Mouse (Mus musculus): Measurements from ENCODE around the gene Elf1.
"Not testable (repeated sequence)": the region's sequence is repeated elsewhere in the genome, so short reads cannot be mapped to it uniquely, and the experiment has no call there.

Elf1 gene

DNA sequence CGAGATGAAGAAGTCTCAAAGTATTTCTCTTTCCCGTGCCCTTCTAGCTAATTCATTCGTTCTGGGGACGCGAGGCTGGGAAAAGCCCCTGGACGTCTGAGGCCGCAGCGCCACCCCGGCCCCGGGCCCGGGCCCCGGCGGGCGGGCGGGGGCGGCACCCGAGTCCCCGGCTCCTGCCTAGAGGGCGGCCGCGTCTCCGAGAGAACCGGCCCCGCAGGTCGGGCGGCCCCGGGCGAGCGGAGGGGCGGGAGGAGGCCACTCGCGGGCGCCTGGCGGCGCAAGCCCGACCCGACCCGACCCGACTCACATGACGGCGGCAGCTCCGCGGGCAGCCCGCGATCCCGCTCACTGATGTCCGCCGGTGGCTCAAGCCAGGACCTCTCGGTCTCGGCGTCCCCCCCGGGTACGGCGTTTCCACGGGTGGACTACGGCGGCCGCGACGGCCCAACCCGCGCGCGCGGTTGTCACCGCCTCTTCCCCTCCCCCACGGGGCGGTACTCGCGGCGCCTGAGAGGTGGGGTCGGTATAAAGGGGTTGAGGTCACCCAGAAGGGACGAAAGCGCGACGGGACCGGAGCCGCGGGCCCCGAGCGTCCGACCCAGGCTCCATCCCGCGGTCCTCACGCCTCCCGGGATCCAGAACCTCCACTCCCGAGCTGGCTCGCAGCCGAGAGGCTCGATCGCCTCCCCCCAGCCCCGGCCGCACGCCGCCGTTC lies at the start of gene Elf1:
Gene Elf1 (plus strand): TSS at position 571 of the 715 bp plus-strand sequence.
- peak; percentile 97 for DNase-seq

DNA sequence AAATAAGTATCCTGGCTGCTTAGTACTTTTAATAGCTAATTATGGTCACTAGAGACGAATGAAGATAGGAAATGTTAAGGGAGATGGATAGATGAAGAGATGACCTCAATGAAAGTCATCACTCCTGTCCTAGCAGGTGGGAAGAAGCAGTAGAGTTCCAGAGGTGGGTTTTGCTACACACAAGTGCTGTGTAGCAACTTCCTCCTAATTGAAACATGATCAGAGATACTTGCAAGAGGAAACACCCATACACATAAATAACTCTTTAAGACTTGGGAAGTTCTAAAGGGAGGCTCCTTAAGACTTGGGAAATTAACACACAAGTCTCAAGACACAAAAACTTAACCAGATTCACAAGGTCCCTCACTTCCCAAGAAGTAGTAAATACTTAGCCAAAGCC lies 46.9 kb upstream of the Elf1 start:
- no peak for DNase-seq

DNA sequence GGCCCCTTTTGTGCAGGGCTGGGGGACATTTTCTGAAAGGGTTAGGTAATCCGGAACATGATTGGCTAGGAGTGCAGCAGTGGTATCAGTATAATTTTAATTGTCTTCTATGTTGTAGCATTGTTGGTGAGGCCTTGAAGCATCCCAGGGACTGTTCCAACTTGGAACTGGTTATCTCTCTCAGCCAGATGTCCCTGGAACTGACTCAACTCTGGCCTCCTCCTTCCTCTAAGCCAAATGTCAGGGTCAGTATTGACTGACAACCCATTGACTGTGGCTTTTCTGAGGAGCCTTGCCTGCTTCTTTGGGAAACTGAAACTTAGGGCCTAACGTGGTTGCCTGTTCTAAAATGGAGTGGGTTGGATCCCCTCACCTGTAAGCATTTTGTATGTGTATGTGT lies 40.3 kb upstream of the Elf1 start:
- DNase-seq: no peak

DNA sequence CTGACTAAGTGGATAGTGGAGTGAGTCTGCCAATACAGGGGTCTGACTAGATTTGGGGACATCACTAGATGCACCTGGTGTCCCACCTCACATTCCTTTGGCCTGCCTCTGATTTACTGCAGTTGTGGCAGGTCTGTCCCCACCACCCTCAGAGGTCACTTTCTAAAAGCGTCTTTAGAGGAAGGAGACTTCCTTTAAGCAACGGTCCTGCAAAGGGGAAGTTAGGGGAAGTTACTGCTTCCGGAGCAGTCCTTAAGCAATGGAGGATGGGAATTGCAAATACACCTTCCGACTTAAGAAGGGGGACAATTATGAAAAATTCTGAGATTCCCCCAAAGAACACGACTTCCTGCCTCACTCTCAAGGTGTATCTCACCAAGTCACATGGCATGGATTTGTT lies 39.6 kb upstream of the Elf1 start:
- no peak for DNase-seq

DNA sequence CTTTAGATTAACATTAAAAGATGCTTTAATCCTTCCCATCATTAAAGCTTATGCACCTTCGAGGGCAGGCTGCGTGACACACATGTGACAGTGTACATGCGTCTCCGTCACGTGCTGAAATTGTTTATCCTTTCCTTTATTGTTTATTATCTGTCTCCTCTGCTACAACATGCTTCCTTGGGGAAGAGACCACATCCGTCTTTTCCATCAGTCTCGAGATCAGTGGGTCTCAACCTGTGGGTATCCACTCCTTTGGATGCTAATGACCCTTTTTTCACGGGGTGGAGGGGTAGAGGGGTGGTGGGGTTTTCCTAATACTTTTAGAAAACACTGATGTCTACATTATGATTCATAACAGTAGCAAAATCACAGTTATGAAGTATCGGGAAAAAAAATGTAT lies 36.4 kb upstream of the Elf1 start:
- DNase-seq: no peak

DNA sequence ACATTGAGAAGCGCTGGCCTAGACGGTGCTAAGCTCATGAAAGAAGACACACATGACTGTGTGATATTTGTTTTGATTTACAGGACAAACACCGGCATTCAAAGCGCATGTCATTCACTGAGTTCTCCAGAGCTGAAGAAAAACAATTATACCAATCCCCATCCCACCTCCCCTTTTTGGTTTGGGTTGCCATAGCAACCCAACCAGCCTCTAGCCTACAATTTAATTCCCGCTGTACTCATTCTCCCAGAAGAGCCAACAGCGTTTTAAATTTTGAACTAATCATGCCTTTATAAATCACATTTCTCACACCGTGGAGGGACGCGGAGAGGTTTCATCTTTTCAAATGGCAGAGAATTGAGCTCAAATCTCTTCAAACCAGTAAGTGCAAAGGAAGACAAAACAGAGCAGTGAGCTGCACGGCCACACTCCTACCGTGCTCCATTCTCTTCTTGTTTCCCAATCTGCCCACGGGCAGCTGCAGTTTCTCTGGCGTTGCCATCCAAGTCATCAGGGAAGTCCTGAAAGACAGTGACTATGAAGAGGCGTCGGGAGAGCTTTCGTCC lies 35.9 kb upstream of the Elf1 start:
- no peak for DNase-seq

DNA sequence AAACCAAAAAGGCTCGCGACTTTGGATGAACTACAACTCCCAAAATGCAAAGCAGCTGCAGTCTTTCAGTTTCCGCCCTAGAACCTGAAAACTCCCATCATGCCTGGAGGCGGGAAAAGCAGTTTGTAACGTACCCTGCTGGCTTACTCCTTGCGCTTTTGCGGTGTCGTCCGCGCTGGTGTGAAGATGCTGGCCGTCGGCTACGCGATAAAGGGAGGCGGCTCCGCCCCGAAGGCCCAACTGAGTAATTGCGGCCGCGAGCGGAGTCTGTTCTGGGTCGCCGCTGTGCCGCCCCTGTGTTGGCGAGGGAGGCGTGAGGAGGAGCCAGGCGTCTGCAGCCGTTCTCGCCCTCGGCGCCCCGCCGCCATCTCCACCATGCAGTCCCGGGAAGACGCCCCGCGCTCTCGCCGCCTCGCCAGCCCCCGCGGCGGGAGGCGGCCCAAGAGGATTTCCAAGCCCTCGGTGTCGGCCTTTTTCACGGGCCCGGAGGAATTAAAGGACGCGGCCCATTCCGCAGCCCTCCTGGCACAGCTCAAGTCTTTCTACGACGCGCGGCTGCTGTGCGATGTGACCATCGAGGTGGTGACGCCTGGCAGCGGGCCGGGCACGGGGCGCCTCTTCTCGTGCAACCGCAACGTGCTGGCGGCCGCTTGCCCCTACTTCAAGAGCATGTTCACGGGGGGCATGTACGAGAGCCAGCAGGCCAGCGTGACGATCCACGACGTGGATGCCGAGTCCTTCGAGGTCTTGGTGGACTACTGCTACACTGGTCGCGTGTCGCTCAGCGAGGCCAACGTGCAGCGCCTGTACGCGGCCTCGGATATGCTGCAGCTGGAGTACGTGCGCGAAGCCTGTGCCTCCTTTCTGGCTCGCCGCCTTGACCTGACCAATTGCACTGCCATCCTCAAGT lies 29.1 kb upstream of the Elf1 start, which contains the start of gene Kbtbd6:
Gene Kbtbd6 (plus strand): TSS at position 155 of the 910 bp plus-strand sequence.
- peak; percentile 77 for DNase-seq

DNA sequence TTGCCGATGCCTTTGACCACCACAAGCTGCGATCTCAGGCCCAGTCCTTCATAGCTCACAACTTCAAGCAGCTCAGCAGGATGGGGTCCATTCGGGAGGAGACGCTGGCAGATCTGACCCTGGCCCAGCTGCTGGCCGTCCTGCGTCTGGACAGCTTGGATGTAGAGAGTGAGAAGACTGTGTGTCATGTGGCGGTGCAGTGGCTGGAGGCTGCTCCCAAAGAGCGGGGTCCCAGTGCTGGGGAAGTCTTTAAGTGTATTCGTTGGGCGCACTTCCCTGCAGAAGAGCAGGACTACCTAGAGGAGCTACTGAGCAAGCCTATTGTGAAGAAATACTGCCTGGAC lies 28.4 kb upstream of the Elf1 start:
- DNase-seq: not testable (repeated sequence)

DNA sequence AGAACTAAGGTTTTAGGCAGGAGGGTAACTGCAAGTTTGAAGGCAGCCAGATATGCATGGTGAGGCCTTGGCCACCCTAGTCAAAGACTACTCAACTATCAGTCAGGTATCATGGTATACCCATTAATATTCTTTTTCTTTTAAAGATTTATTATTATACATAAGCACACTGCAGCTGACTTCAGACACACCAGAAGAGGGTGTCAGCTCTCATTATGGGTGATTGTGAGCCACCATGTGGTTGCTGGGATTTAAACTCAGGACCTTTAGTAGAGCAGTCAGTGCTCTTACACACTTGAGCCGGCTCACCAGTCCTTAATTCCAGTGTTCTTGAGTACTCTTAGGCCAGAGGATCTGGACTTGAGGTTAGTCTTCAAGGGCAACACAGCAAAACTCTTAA lies 20.6 kb upstream of the Elf1 start:
- no peak for DNase-seq

DNA sequence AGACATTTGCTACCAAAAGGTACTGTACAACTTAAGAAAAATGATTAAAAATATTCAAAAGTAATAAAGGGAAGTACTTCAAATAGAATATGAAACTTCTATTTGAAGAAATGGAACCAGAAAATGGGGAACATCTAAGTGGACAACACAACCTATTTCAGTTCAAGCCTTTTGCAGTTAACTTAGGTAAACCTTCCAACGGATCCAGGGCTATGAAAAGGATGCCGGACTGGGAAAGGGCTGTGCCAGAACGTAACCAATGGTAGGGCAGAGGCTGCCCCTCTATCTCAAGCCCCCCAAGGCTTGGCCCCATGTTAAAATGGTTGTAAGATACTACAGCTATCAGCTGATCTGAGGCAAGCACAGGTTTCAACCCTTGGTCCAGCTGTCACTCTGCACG lies 20.0 kb upstream of the Elf1 start:
- no peak for DNase-seq

DNA sequence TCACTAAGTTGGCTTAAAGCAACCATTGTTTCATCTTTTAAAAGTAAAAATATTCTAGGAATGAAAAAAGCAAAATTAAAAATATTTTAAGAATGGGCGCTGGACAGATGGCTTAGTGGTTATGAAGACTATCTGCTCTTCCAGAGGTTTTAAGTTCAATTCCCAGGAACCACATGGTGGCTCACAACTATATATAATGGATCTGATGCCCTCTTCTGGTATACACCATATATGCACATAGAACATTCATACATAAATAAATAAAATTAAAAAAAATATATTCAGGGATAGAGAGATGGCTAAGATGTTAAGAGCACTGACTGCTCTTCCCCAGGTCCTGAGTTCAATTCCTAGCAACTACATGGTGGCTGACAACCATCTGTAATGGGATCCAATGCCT lies 15.4 kb upstream of the Elf1 start:
- no peak for DNase-seq

DNA sequence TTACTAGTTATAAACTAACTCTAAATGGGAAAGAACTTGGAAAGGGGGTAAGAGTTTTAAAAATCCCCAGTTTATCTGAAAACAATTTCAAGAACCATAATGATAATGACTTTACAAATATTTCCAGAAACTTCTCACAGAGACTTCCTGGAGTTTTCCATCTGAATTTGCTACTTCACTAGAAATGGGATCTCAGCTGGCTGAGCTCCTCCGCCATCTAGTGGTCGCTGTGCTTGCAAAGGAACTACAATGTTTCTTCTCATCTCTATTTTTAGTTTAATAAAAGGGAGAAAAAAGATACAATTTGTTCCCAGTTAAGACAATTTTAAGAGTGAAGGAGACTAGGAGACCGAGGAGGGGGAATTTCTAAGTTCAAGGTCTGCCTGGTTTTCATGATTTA lies 13.4 kb upstream of the Elf1 start:
- peak; percentile 42 for DNase-seq

DNA sequence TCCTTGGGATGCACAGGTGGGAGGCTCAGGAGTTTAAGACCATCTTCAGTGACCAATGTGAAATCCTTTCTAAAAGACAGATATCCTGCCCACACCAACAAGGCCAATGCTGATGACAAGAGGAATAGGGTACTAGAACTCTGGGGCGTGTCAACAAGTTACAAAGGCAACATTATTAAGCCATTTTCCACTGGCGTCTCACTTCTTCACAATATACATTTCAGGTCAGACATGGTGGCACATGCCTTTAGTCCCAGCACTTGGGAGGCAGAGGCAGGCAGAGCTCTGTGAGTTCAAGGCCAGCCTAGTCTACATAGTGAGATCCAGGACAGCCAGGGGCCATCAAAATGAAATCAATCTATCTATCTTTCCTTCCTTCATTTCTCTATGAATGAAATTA lies 7.6 kb upstream of the Elf1 start:
- DNase-seq: no peak

DNA sequence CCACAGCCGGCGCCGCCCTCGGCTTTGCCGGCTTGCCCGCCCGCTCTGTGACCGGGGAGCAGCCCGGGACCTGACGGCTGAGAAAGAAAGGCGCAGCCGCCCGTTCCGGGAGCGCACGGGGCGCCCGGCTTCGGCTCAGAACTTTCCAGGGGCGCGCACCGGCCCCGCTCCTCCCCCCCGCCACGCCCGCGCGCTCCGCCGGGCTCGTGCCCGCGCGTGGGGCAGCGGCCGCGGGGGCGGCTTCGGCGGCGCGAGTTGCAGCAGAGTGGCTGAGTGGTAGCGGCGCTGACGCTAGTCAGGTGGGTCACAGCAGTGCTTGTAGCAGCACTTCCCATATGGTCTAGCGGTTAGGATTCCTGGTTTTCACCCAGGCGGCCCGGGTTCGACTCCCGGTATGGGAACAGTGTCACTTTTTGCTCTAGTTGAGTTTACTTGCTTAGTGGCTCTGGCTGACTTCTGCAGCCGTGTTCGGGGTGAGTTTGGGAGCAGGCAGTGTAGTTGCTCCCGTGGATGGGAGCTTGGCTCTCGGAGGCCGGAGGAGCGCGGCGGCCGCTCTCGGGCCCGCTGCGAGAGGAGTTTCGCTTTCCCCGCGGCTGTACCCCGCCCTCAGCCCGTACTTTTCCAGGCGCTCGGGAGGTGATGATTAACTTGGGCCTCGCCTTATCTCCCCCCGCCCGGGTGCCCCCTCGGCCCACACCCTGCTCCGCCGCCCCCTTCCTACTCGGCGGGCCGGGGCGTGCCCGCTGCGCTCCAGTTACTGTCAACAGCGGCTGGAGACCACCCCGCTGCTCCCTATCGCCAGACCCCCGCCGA lies 551 bp downstream of the Elf1 start, which contains the start of gene Wbp4:
Gene Wbp4 (minus strand): TSS at position 182 of the 813 bp plus-strand sequence.
- DNase-seq: peak; percentile 95

DNA sequence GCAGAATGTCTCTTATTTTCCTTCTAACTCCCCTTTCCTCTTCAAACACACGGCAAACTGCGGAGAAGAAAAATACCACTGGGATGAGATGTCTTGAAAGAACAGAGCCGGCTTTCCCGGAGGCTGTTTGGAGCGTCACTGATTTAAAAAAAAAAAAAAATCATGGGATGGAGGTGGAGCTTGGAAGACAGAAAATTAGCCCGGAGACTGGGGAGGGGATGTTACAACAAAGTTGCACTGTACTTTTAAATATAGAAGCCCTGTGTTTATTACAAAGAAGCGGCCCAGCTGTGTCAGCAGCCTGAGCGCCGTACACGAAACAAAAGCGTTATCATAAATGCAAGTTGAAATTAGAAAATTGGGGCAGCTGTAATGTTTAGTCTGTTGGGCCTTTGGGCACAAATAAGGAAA lies 1.3 kb downstream of the Elf1 start:
- peak; percentile 35 for DNase-seq

DNA sequence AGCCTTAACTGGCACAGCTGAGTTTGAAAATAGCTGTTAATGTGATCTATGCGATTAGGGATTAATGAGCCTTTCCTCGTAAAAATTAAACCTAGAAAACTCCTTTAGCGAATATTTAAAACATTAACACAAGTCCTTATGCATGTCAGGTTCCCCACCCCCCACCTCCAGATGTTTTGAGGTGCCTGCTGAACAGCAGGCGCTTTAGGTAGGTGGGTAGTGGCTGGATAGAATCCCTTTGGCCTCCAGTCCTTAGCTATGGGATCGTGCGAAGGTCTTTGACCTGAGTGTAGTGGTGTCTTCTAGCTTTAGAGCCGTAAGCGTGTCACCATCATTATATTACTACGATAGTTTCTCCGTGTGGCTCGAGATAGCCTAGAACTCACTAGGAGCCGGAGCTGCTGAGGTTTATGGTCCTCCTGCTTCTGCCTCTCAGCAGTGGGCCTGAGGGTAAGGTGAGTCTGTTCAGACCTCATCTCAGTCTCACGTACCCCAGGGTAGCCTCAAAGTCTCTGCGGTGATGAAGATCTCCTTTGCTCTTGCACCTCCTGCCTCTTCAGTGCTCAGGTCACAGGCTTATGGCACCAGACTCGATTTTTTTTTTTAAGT lies 1.9 kb downstream of the Elf1 start:
- DNase-seq: peak; percentile 34

DNA sequence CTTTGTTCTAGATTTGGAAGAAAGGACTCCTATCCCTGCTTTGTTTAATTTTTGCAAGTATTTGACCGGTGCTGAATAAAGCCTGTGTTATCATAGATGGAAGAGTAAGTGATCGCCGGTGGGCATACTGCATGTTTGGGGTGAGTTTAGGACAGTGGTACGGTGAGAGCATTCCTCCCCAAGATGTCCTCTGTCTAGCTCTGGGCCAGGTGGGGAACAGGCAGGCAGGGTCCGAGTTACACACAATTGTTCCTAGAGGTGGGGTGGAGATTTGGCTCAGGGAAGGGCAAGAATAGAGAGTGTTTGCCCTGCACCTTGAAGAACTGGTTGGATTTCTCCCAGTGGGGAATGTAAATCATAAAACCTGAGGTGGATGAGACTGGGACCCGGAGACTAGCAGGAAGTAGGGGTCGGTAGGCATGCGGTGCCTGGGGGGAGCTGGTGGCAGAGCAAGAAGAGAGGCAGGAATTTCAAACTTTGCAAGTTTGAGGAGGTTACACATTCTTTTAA lies 2.7 kb downstream of the Elf1 start:
- peak; percentile 27 for DNase-seq

DNA sequence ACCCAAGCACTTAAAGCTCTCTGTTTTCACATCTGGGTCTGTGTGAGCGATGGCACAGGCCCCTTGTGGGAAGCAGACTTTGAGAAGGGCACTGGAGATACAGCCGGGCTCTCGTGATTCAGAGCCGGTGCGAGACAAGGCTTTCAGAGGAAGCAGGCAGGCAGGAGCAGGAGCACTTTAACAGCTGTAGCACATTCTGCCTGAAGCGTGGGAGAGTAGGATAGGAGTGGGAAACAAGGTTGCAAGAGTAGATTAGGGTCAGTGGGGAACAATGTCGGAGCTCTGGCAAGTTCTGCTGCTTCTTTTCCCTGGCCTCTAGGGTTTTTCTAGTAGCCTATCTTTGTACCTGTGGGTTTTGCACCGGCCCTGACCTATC lies 5.6 kb downstream of the Elf1 start:
- no peak for DNase-seq

DNA sequence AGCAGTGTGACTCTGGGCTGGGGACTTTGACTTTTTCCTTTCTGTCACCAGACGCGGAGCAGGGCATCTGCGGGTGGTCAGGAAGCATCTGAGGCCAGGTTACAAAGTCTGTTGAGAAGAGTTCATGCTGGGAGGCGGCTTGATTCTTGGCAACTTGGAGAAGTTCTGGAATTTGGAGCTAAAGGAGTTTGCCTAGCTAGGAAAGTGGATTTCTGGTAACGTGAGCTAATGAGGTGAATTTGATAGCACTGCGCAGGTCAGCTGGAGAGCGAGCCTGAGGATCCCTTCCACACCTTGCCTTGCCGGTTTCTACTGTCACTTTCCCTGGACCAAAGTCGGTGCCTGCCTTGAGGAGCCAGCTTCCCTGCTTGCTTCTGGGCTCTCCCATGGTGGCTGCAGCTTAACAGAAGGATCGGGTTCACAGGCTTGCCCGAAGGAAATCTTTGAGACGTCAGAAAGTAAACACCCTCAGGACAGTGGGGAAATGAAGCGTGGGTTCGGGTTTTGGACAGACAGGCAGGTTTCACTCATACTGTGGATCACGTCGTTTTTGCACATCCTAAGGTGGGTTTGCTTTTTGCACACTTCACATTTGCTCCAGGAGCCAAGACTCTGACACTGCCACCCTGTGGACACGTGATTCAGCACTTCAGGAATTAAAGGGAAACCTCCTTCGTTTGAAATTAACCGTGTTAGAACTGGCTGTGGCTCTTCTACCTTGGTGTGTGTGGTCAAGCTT lies 6.2 kb downstream of the Elf1 start:
- DNase-seq: peak; percentile 51

DNA sequence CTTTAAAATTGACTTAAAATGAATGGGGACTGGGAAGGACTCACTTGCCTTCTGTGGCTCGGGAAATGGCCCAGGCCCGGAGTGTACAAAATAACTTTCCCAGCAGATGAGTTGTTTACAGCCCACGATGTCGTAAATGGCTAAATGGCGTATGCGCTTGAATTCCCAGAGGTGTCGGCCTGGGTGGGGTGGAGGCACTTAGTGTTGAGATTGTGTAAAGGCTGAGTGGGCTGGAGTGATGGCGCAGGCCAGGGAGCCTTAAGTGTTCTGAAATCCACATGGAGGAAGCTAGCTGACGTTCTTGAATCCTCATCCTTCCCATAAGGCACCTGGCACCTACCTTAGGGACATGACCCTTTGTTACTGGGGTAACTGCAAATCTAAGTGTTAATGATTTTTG lies 7.5 kb downstream of the Elf1 start:
- DNase-seq: no peak

DNA sequence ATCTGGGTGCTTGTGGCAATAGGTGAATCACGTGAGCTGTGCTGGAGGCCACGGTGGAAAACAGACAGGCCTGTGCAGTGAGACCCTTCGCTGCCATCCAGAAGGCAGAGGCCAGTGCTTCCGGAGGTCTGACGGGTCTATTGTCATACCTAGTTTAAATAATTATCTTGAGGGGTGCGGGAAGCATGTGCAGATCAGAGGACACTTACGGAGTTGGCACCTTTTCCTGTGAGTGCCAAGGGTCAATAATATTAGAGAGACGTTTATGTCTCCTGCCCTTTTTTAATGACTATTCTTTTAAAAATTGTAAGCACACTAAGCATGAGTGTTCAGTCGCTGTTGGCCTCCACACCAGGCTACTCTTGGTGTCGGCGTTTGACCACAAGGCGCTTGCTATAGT lies 8.2 kb downstream of the Elf1 start:
- DNase-seq: no peak

DNA sequence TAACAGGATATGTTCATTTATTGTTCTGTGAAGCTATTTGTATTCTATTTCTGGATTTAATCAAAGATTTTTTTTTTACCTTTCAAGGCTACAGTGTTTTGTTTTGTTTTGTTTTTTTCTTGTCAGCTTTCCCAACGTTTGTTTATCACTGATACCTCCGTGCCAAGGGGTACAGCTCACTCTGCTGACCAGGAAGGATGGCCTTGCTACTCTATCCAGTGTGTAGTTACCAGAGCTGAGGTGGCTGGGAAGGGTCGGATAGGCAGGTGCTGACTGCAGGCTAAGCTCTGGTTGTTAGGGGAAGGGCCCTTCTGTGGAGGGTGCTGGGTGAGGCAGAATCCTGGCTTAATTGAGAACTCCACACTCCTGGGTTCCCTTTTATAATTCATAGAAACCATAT lies 9.3 kb downstream of the Elf1 start:
- no peak for DNase-seq

Measured in thymus, postnatal 25 days (tissue).